Mouse (Mus musculus) left cerebral cortex, adult 2 months (tissue): Measurements from ENCODE around the gene Fam229a. TPM values are rescaled to one million over a fixed set of nuclear protein-coding genes. Genes with fewer than 3 reads are reported as not detected.

Experiments
- DNase-seq, 2 experiments: peaks; one replicate each; pipeline ENCODE4 v3.0.0; 2021 to 2022; ENCODE audit warnings: low spot score in 2 of 2, mixed read lengths in 1 of 2; ENCODE audit errors: extremely low spot score in 1 of 2
- H3K27ac ChIP-seq: fragments of 200-600 bp; 2 replicates; pipeline ENCODE4 v1.8.1; 2022
- H3K4me3 ChIP-seq: fragments of 200-600 bp; 2 replicates; pipeline ENCODE4 v1.8.1; 2022
- CTCF ChIP-seq: fragments of 200-600 bp; IDR thresholded peaks from 2 replicates; pipeline ENCODE4 v1.8.1; 2022; ENCODE audit warnings: antibody characterized with exemption, mild to moderate bottlenecking, moderate library complexity
- intact Hi-C: fragments of 180-260 bp; cut with DNase I; formaldehyde crosslinking; loops from one replicate; pipeline ENCODE4 v1.15.1; 2025
- total RNA-seq, 2 experiments: library from RNA; stranded (reverse); gene quantifications; 2 replicates each; pipeline ENCODE4 v1.2.3; 2021

The Fam229a gene
- total RNA-seq, 2 experiments from 2014 or later = 0.91 TPM; not detected in 1

GRCm38 (mm10) chr4:129500017-129500416 is 9.0 kb downstream of the Fam229a start:
- Histone ChIP-seq H3K27ac (peak overlapping the region; percentile 85), H3K4me3 (peak overlapping the region; percentile 81)

GRCm38 (mm10) chr4:129500607-129501566 is 9.9 kb downstream of the Fam229a start:
- Histone ChIP-seq H3K4me3 (peak overlapping the region; percentile 81), H3K27ac (peak overlapping the region; percentile 85)
- intact Hi-C loops = no loop called here
- DNase-seq = peak; percentile 55 to 67
- TF ChIP-seq CTCF = no peak

More at GRCm38 (mm10) chr4:129500017-129500416, 9.0 kb downstream of the Fam229a start:
- no peak for DNase-seq
- TF ChIP-seq CTCF = no peak
- intact Hi-C loops = no loop called here

- TF ChIP-seq CTCF = no peak
- intact Hi-C loops = no loop called here
- no peak overlapping the region for H3K4me3 ChIP-seq
- no peak overlapping the region for H3K27ac ChIP-seq
- DNase-seq = no peak
These were observed 11.4 kb downstream of the Fam229a start for GRCm38 (mm10) chr4:129502327-129502888.

GRCm38 (mm10) chr4:129502901-129503444 is 12.0 kb downstream of the Fam229a start:
- no peak for TF ChIP-seq CTCF
- Histone ChIP-seq H3K27ac (no peak overlapping the region), H3K4me3 (no peak overlapping the region)
- no peak for DNase-seq
- intact Hi-C loops = no loop called here

- Histone ChIP-seq H3K27ac (no peak overlapping the region), H3K4me3 (no peak overlapping the region)
- no peak for DNase-seq
- TF ChIP-seq CTCF = no peak
- intact Hi-C loops = no loop called here
These were observed 14.5 kb downstream of the Fam229a start for GRCm38 (mm10) chr4:129505511-129505910.

GRCm38 (mm10) chr4:129507434-129508236 is 16.6 kb downstream of the Fam229a start:
- TF ChIP-seq CTCF = no peak
- Histone ChIP-seq H3K27ac (no peak overlapping the region), H3K4me3 (no peak overlapping the region)
- DNase-seq = no peak
- intact Hi-C loops = no loop called here

GRCm38 (mm10) chr4:129508237-129508515 is 17.2 kb downstream of the Fam229a start:
- intact Hi-C loops = no loop called here
- no peak overlapping the region for H3K27ac ChIP-seq
- TF ChIP-seq CTCF = no peak

GRCm38 (mm10) chr4:129508834-129509600 is 18.0 kb downstream of the Fam229a start:
- no peak for TF ChIP-seq CTCF
- Histone ChIP-seq H3K4me3 (no peak overlapping the region), H3K27ac (no peak overlapping the region)
- no peak for DNase-seq
- intact Hi-C loops = no loop called here

More at GRCm38 (mm10) chr4:129508237-129508515, 17.2 kb downstream of the Fam229a start:
- no peak for DNase-seq
- H3K4me3 ChIP-seq = no peak overlapping the region

GRCm38 (mm10) chr4:129509650-129510049 is 18.7 kb downstream of the Fam229a start:
- no peak for TF ChIP-seq CTCF
- DNase-seq = no peak
- Histone ChIP-seq H3K27ac (no peak overlapping the region), H3K4me3 (no peak overlapping the region)
- intact Hi-C loops = no loop called here

GRCm38 (mm10) chr4:129510723-129511412 is 19.9 kb downstream of the Fam229a start:
- H3K4me3 ChIP-seq = no peak overlapping the region
- TF ChIP-seq CTCF = no peak
- intact Hi-C loops = no loop called here
- no peak for DNase-seq
- peak overlapping the region; percentile 11; the same call in 1 of the 2 replicates for H3K27ac ChIP-seq
